Mouse (Mus musculus): ENCODE results near the gene Akain1. TPM values are rescaled to one million over a fixed set of nuclear protein-coding genes. Genes with fewer than 3 reads are reported as not detected.

Akain1 gene
- not detected in 2 replicates for polyA plus RNA-seq (2014; fragmentation: Nextera tagmentation; extraction: Ambion mirVana)

DNA sequence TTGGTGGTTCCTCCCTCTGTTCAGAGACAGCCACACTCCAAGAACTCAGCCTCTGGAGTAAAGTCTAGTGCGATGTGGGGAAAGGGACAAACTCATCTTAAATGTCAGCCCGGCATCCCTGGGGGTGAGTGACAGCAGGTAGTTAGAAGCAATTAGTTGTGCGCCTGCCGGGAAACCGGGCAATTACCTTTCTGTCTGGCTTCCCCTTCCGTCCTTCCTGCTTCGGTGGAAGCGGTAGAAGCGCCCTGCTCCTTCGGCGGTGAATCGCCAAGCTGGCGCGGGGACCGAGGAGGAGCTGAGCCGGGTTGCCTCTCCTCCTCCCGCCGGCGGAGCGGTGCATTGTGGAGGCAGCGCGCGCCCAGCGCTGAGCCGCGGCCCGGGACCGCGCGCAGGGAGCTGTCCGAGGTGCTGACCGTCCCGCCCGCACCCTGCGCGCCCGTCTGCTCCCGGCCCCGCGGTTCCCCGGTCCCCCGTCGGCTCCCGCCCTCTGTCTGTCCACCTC is at the start of gene Akain1:
Gene Akain1, plus strand, starts transcription at position 337 of the 502 bp plus-strand sequence.
- peak within 1 kb of the TSS; percentile 21; the same call in 1 of the 2 replicates for H3K4me3 ChIP-seq (ENCODE audit: low read depth, low read length)
- no peak within 1 kb of the TSS for H3K9ac ChIP-seq (replicated peaks; ENCODE audit: low read depth, low read length)
- H3K9me3 ChIP-seq (ENCODE audit: control insufficient read depth, low read depth, low read length) = no peaks in the 10 kb centered on the region
- H3K27ac ChIP-seq (ENCODE audit: low read length) = no peak within 1 kb of the TSS
- peak; percentile 94 for ATAC-seq (ENCODE audit: insufficient number of reproducible peaks, insufficient read depth, low FRiP score, low read depth)
- under 1% methylated on average over 42 of the region's 44 CpGs for WGBS
- H3K4me1 ChIP-seq (ENCODE audit: control insufficient read depth, insufficient read depth, low read length) = 0 out of 2 replicates have a peak, but pooled peaks cover 3% of the 10 kb centered on the region
- peaks cover 11% of the 10 kb centered on the region for H3K27me3 ChIP-seq (ENCODE audit: control insufficient read depth, insufficient read depth, low read length)
- H3K4me2 ChIP-seq (replicated peaks; ENCODE audit: low read depth, low read length) = peak within 1 kb of the TSS; percentile 44
- H3K36me3 ChIP-seq (ENCODE audit: control insufficient read depth, insufficient read depth, low read length) = no peaks in the 10 kb centered on the region

- Histone ChIP-seq H3K4me1 (ENCODE audit: control insufficient read depth, insufficient read depth, low read length) (no peaks in the 10 kb centered on the region), H3K27me3 (ENCODE audit: control insufficient read depth, insufficient read depth, low read length) (no peaks in the 10 kb centered on the region), H3K4me2 (replicated peaks; ENCODE audit: low read depth, low read length) (no peak overlapping the region), H3K27ac (ENCODE audit: low read length) (no peak overlapping the region), H3K9me3 (ENCODE audit: control insufficient read depth, low read depth, low read length) (no peaks in the 10 kb centered on the region), H3K9ac (replicated peaks; ENCODE audit: low read depth, low read length) (no peak overlapping the region), H3K36me3 (ENCODE audit: control insufficient read depth, insufficient read depth, low read length) (no peaks in the 10 kb centered on the region; the same call in 1 of the 2 replicates), H3K4me3 (ENCODE audit: low read depth, low read length) (no peak overlapping the region)
- 38% methylated on average over 16 of the region's 16 CpGs for WGBS
- no peak for ATAC-seq (ENCODE audit: insufficient number of reproducible peaks, insufficient read depth, low FRiP score, low read depth)
Measured at GRCm38 (mm10) chr17:69396147-69397033, 42.7 kb upstream of the Akain1 start.

DNA sequence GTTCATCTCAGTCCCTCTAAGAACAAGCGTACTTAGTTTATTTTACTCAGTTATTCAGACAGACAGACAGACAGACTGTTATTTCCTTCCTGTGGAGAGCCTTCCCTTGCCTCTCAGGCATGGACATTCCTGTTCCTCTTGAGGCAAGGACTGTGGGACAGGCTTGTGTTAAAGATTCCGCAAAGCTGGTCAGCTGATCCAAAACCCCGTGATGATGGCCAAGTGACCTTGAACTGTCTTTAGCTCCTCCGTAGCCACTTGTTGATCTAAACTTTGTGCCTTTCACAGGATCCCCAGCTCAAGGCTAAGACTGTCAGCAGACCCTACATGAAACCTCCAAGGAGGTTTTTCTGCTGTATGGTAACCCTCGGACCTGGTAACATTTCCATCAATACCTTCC is 42.0 kb upstream of the Akain1 start:
- 67% methylated on average over 5 of the region's 5 CpGs for WGBS
- Histone ChIP-seq H3K27me3 (ENCODE audit: control insufficient read depth, insufficient read depth, low read length) (no peaks in the 10 kb centered on the region), H3K4me2 (replicated peaks; ENCODE audit: low read depth, low read length) (no peak overlapping the region), H3K4me1 (ENCODE audit: control insufficient read depth, insufficient read depth, low read length) (no peaks in the 10 kb centered on the region), H3K9me3 (ENCODE audit: control insufficient read depth, low read depth, low read length) (no peaks in the 10 kb centered on the region), H3K9ac (replicated peaks; ENCODE audit: low read depth, low read length) (no peak overlapping the region), H3K36me3 (ENCODE audit: control insufficient read depth, insufficient read depth, low read length) (no peaks in the 10 kb centered on the region), H3K27ac (ENCODE audit: low read length) (no peak overlapping the region), H3K4me3 (ENCODE audit: low read depth, low read length) (no peak overlapping the region)
- ATAC-seq (ENCODE audit: insufficient number of reproducible peaks, insufficient read depth, low FRiP score, low read depth) = no peak

- no peak overlapping the region for H3K4me2 ChIP-seq (replicated peaks; ENCODE audit: low read depth, low read length)
- H3K27ac ChIP-seq (ENCODE audit: low read length) = no peak overlapping the region
- no peaks in the 10 kb centered on the region for H3K27me3 ChIP-seq (ENCODE audit: control insufficient read depth, insufficient read depth, low read length)
- H3K36me3 ChIP-seq (ENCODE audit: control insufficient read depth, insufficient read depth, low read length) = no peaks in the 10 kb centered on the region
- no peak for ATAC-seq (ENCODE audit: insufficient number of reproducible peaks, insufficient read depth, low FRiP score, low read depth)
- H3K9me3 ChIP-seq (ENCODE audit: control insufficient read depth, low read depth, low read length) = no peaks in the 10 kb centered on the region
- H3K4me3 ChIP-seq (ENCODE audit: low read depth, low read length) = no peak overlapping the region
- no peaks in the 10 kb centered on the region for H3K4me1 ChIP-seq (ENCODE audit: control insufficient read depth, insufficient read depth, low read length)
- H3K9ac ChIP-seq (replicated peaks; ENCODE audit: low read depth, low read length) = no peak overlapping the region
Measured at GRCm38 (mm10) chr17:69398092-69398491, 41.0 kb upstream of the Akain1 start.

GRCm38 (mm10) chr17:69401146-69401545 is 38.0 kb upstream of the Akain1 start:
- WGBS = 72% methylated on average over 2 of the region's 2 CpGs
- H3K27ac ChIP-seq (ENCODE audit: low read length) = no peak overlapping the region
- no peaks in the 10 kb centered on the region for H3K4me1 ChIP-seq (ENCODE audit: control insufficient read depth, insufficient read depth, low read length)
- no peak overlapping the region for H3K9ac ChIP-seq (replicated peaks; ENCODE audit: low read depth, low read length)
- ATAC-seq (ENCODE audit: insufficient number of reproducible peaks, insufficient read depth, low FRiP score, low read depth) = no peak
- no peaks in the 10 kb centered on the region for H3K27me3 ChIP-seq (ENCODE audit: control insufficient read depth, insufficient read depth, low read length)
- H3K9me3 ChIP-seq (ENCODE audit: control insufficient read depth, low read depth, low read length) = no peaks in the 10 kb centered on the region
- H3K36me3 ChIP-seq (ENCODE audit: control insufficient read depth, insufficient read depth, low read length) = no peaks in the 10 kb centered on the region
- no peak overlapping the region for H3K4me2 ChIP-seq (replicated peaks; ENCODE audit: low read depth, low read length)
- no peak overlapping the region for H3K4me3 ChIP-seq (ENCODE audit: low read depth, low read length)

DNA sequence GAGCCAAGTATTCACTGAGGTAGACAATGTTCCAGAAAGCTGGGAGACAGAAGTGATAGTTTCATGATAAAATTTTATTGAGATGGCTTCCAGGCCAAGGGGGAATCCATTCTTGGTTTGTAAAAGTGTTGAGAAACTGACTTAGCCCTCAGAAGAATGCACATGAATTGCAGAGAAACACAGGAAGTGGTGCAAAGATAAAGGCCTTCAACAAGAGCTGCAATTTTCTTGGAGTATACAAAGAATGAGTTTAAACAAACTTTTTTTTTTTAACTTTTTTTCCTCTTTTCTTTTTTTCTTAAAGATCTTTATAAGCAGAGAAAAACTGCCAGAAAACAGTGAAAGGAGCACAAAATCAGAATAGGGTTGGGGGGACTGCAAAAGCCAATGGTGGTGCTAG is 23.0 kb upstream of the Akain1 start:
- Histone ChIP-seq H3K36me3 (ENCODE audit: control insufficient read depth, insufficient read depth, low read length) (no peaks in the 10 kb centered on the region), H3K4me2 (replicated peaks; ENCODE audit: low read depth, low read length) (peak overlapping the region; percentile 45), H3K4me3 (ENCODE audit: low read depth, low read length) (peak overlapping the region; percentile 76; the same call in 1 of the 2 replicates), H3K27me3 (ENCODE audit: control insufficient read depth, insufficient read depth, low read length) (no peaks in the 10 kb centered on the region), H3K4me1 (ENCODE audit: control insufficient read depth, insufficient read depth, low read length) (no peaks in the 10 kb centered on the region), H3K27ac (ENCODE audit: low read length) (no peak overlapping the region), H3K9me3 (ENCODE audit: control insufficient read depth, low read depth, low read length) (no peaks in the 10 kb centered on the region), H3K9ac (replicated peaks; ENCODE audit: low read depth, low read length) (no peak overlapping the region)
- ATAC-seq (ENCODE audit: insufficient number of reproducible peaks, insufficient read depth, low FRiP score, low read depth) = no peak

- peak; percentile 100 for ATAC-seq (ENCODE audit: insufficient number of reproducible peaks, insufficient read depth, low FRiP score, low read depth)
- H3K9ac ChIP-seq (replicated peaks; ENCODE audit: low read depth, low read length) = peak overlapping the region; percentile 73
- H3K9me3 ChIP-seq (ENCODE audit: control insufficient read depth, low read depth, low read length) = no peaks in the 10 kb centered on the region
- H3K27ac ChIP-seq (ENCODE audit: low read length) = peak overlapping the region; percentile 94
- H3K36me3 ChIP-seq (ENCODE audit: control insufficient read depth, insufficient read depth, low read length) = no peaks in the 10 kb centered on the region
- peak overlapping the region; percentile 76 for H3K4me3 ChIP-seq (ENCODE audit: low read depth, low read length)
- under 1% methylated on average over 56 of the region's 56 CpGs for WGBS
- H3K27me3 ChIP-seq (ENCODE audit: control insufficient read depth, insufficient read depth, low read length) = no peaks in the 10 kb centered on the region
- H3K4me2 ChIP-seq (replicated peaks; ENCODE audit: low read depth, low read length) = peak overlapping the region; percentile 70
- no peaks in the 10 kb centered on the region for H3K4me1 ChIP-seq (ENCODE audit: control insufficient read depth, insufficient read depth, low read length)
Measured at GRCm38 (mm10) chr17:69416920-69417661, 22.0 kb upstream of the Akain1 start.

DNA sequence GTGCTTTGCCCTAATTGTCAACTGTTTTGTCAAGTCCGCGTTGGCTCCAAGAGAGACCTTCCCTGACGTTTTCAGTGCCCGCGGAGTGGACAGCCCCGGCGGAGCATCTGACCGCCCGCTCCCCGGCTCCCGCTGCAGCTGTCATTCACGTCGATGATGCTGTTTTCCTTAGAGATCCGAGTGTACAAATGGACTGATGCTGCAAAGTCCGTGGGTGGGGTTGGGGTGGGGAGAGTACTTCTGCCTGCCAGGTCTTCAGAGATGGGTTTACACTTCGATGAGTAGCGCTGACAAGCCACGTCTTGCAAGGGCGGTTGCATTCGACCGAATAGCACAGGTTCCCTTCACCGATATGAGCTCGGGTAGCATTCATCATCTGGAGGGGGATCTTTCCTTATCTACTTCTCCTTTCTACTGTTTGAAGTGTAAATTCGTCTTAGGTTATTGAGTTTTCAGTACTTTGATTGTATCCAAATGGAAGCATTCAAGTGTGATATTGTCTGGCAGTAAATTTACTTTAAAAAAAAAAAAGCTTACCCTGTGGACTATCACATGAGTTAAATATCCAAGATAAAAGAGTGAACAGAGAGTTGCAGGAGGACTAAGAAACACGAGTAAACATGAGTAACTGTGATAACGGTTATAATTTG is 21.3 kb upstream of the Akain1 start:
- Histone ChIP-seq H3K9ac (replicated peaks; ENCODE audit: low read depth, low read length) (peak overlapping the region; percentile 73), H3K9me3 (ENCODE audit: control insufficient read depth, low read depth, low read length) (no peaks in the 10 kb centered on the region), H3K4me3 (ENCODE audit: low read depth, low read length) (peak overlapping the region; percentile 76), H3K27ac (ENCODE audit: low read length) (peak overlapping the region; percentile 94), H3K27me3 (ENCODE audit: control insufficient read depth, insufficient read depth, low read length) (no peaks in the 10 kb centered on the region), H3K36me3 (ENCODE audit: control insufficient read depth, insufficient read depth, low read length) (no peaks in the 10 kb centered on the region), H3K4me1 (ENCODE audit: control insufficient read depth, insufficient read depth, low read length) (no peaks in the 10 kb centered on the region), H3K4me2 (replicated peaks; ENCODE audit: low read depth, low read length) (peak overlapping the region; percentile 70)
- 4% methylated on average over 26 of the region's 26 CpGs for WGBS
- no peak; the same call in 1 of the 2 replicates for ATAC-seq (ENCODE audit: insufficient number of reproducible peaks, insufficient read depth, low FRiP score, low read depth)

Measured in stomach, embryonic 14.5 days (tissue).